8 mouse cellular contexts compared by ENCODE assay signal in genomic region chrX:134718524-134718923, GRCm38 (mm10). TPM values are rescaled to one million over a fixed set of nuclear protein-coding genes. Genes with fewer than 3 reads are reported as not detected.
DNase-seq lines count a peak whose midpoint lies in the region; ATAC-seq and TF ChIP-seq lines count a peak whose summit lies in the region.

No protein-coding gene starts in this region.

- peak; percentile 13 for DNase-seq in G1E (ENCODE audit: low spot score)
- DNase-seq in cerebellum, adult 11 months: peak; percentile 34
- DNase-seq in heart, postnatal 25 days (ENCODE audit: low spot score): peak; percentile 14
- peak; percentile 51 for DNase-seq in layer of hippocampus, adult 11-12 months (ENCODE audit: low spot score)
- peak; percentile 71 for DNase-seq in neural tube, embryonic 11.5 days (ENCODE audit: low spot score)
- DNase-seq in thymus, postnatal 10 days (ENCODE audit: low spot score in 2 of 2): peak; percentile 6 to 27

- TF ChIP-seq CTCF in G1E (IDR thresholded peaks at IDR 0.05; ENCODE audit: low read depth, low read length): no peak

- peak; percentile 58 for ATAC-seq in G1E (ENCODE audit: extremely low read depth, insufficient number of reproducible peaks, low FRiP score, poor library complexity, severe bottlenecking)
- peak; percentile 90 for ATAC-seq in forebrain, embryonic 15.5 days (replicated peaks)
- ATAC-seq in liver, embryonic 15.5 days (ENCODE audit: insufficient read depth): peak; percentile 47; the same call in 1 of the 2 replicates
- ATAC-seq in neural tube, embryonic 11.5 days (ENCODE audit: insufficient read depth, low FRiP score, low TSS enrichment): peak; percentile 81

- peak overlapping the region; percentile 72 for H3K4me3 ChIP-seq in G1E (ENCODE audit: low read depth, low read length)
- H3K4me3 ChIP-seq in forebrain, embryonic 15.5 days: peak overlapping the region; percentile 59
- peak overlapping the region; percentile 55 for H3K4me3 ChIP-seq in liver, embryonic 15.5 days (replicated peaks)
- H3K4me3 ChIP-seq in neural tube, embryonic 11.5 days (ENCODE audit: low read depth, low read length): peak overlapping the region; percentile 50

- H3K36me3 ChIP-seq in G1E (replicated peaks): peaks cover 14% of the 10 kb centered on the region
- peaks cover 8% of the 10 kb centered on the region for H3K36me3 ChIP-seq in forebrain, embryonic 15.5 days
- no peaks in the 10 kb centered on the region for H3K36me3 ChIP-seq in liver, embryonic 15.5 days (replicated peaks)
- no peaks in the 10 kb centered on the region for H3K36me3 ChIP-seq in neural tube, embryonic 11.5 days (ENCODE audit: control insufficient read depth, insufficient read depth, low read length)

- peak overlapping the region; percentile 45 for H3K4me2 ChIP-seq in forebrain, embryonic 15.5 days (replicated peaks)
- H3K4me2 ChIP-seq in liver, embryonic 15.5 days: peak overlapping the region; percentile 74
- H3K4me2 ChIP-seq in neural tube, embryonic 11.5 days (ENCODE audit: low read depth): peak overlapping the region; percentile 50

- peaks cover 5% of the 10 kb centered on the region; the same call in 1 of the 2 replicates for H3K4me1 ChIP-seq in G1E (ENCODE audit: insufficient read depth, low read depth, low read length)
- peaks cover 7% of the 10 kb centered on the region; the same call in 1 of the 2 replicates for H3K4me1 ChIP-seq in forebrain, embryonic 15.5 days
- no peaks in the 10 kb centered on the region for H3K4me1 ChIP-seq in liver, embryonic 15.5 days (replicated peaks)
- H3K4me1 ChIP-seq in neural tube, embryonic 11.5 days (ENCODE audit: control insufficient read depth, insufficient read depth, low read length): no peaks in the 10 kb centered on the region

- WGBS in forebrain, embryonic 15.5 days: 16% methylated on average over 14 of the region's 14 CpGs
- WGBS in liver, embryonic 15.5 days (ENCODE audit: insufficient replicate concordance): 17% methylated on average over 14 of the region's 14 CpGs
- 21% methylated on average over 14 of the region's 14 CpGs for WGBS in neural tube, embryonic 11.5 days

- peak overlapping the region; percentile 97 for H3K27ac ChIP-seq in forebrain, embryonic 15.5 days (replicated peaks)
- no peak overlapping the region for H3K27ac ChIP-seq in liver, embryonic 15.5 days (replicated peaks)
- H3K27ac ChIP-seq in neural tube, embryonic 11.5 days (ENCODE audit: low read depth, low read length): peak overlapping the region; percentile 85

- peak overlapping the region; percentile 72 for H3K9ac ChIP-seq in forebrain, embryonic 15.5 days (replicated peaks)
- no peak overlapping the region for H3K9ac ChIP-seq in liver, embryonic 15.5 days
- H3K9ac ChIP-seq in neural tube, embryonic 11.5 days (ENCODE audit: low read length): peak overlapping the region; percentile 67

- intact Hi-C loops in heart, postnatal 25 days (cut with DNase I): loop anchor here (5.0 kb wide), 1 partner anchor 71 kb away; no protein-coding TSS in a partner anchor

- no peaks in the 10 kb centered on the region for H3K27me3 ChIP-seq in G1E (ENCODE audit: insufficient read depth, low read length)
- H3K27me3 ChIP-seq in forebrain, embryonic 15.5 days: no peaks in the 10 kb centered on the region
- no peaks in the 10 kb centered on the region; the same call in 1 of the 2 replicates for H3K27me3 ChIP-seq in liver, embryonic 15.5 days
- no peaks in the 10 kb centered on the region for H3K27me3 ChIP-seq in neural tube, embryonic 11.5 days (ENCODE audit: control insufficient read depth, insufficient read depth, low read length)

- H3K9me3 ChIP-seq in G1E (replicated peaks): no peaks in the 10 kb centered on the region
- no peaks in the 10 kb centered on the region for H3K9me3 ChIP-seq in forebrain, embryonic 15.5 days
- H3K9me3 ChIP-seq in liver, embryonic 15.5 days (replicated peaks): no peaks in the 10 kb centered on the region
- H3K9me3 ChIP-seq in neural tube, embryonic 11.5 days (ENCODE audit: control insufficient read depth, low read length): no peaks in the 10 kb centered on the region

RNA-seq across cellular contexts. Expression of gene Armcx1, which starts 0.8 kb away (rescaled TPM):
- total RNA-seq in G1E (2014; fragmentation: Nextera tagmentation) (21.6 and 25.4 TPM in 2 replicates), G1E (2017) (55.5 and 56.3 TPM in 2 replicates)
- polyA plus RNA-seq in G1E (2012): 3.8 and 5.0 TPM in 2 replicates
- 71.0 and 73.6 TPM in 2 replicates for polyA plus RNA-seq in forebrain, embryonic 15.5 days (2015; fragmentation: Nextera tagmentation; extraction: Ambion mirVana)
- 1 to 10 TPM; 5.2 to 5.5 TPM for total RNA-seq in heart, postnatal 25 days (2021)
- polyA plus RNA-seq in liver, embryonic 15.5 days (2015; fragmentation: Nextera tagmentation; extraction: Ambion mirVana): 4.9 and 5.7 TPM in 2 replicates
- 54.5 and 54.6 TPM in 2 replicates for polyA plus RNA-seq in neural tube, embryonic 11.5 days (2014; fragmentation: Nextera tagmentation; extraction: Ambion mirVana)

RNA-seq across cellular contexts. Expression of gene Armcx4, which starts 32.2 kb away (rescaled TPM):
- 1.6 and 1.7 TPM in 2 replicates for total RNA-seq in G1E (2014; fragmentation: Nextera tagmentation)
- 0.35 and 0.44 TPM in 2 replicates for total RNA-seq in G1E (2017)
- polyA plus RNA-seq in G1E (2012): 0.48 and 0.53 TPM in 2 replicates
- polyA plus RNA-seq in forebrain, embryonic 15.5 days (2015; fragmentation: Nextera tagmentation; extraction: Ambion mirVana): 7.3 and 7.8 TPM in 2 replicates
- 1 to 10 TPM; 9.2 to 9.6 TPM for total RNA-seq in heart, postnatal 25 days (2021)
- polyA plus RNA-seq in liver, embryonic 15.5 days (2015; fragmentation: Nextera tagmentation; extraction: Ambion mirVana): 0.32 and 0.33 TPM in 2 replicates
- polyA plus RNA-seq in neural tube, embryonic 11.5 days (2014; fragmentation: Nextera tagmentation; extraction: Ambion mirVana): 6.4 and 6.6 TPM in 2 replicates

RNA-seq across cellular contexts. Expression of gene Armcx6, which starts 32.7 kb away (rescaled TPM):
- total RNA-seq in G1E (2014; fragmentation: Nextera tagmentation): 5.2 and 9.3 TPM in 2 replicates
- 9.4 and 10.4 TPM in 2 replicates for total RNA-seq in G1E (2017)
- polyA plus RNA-seq in G1E (2012): 2.3 and 2.8 TPM in 2 replicates
- polyA plus RNA-seq in forebrain, embryonic 15.5 days (2015; fragmentation: Nextera tagmentation; extraction: Ambion mirVana): 30.2 and 33.2 TPM in 2 replicates
- total RNA-seq in heart, postnatal 25 days (2021): 1 to 10 TPM in 1 of 2 experiments, under 1 TPM in 1; 0.60 to 1.3 TPM
- 4.1 and 4.4 TPM in 2 replicates for polyA plus RNA-seq in liver, embryonic 15.5 days (2015; fragmentation: Nextera tagmentation; extraction: Ambion mirVana)
- 16.8 and 21.2 TPM in 2 replicates for polyA plus RNA-seq in neural tube, embryonic 11.5 days (2014; fragmentation: Nextera tagmentation; extraction: Ambion mirVana)

RNA-seq across cellular contexts. Expression of gene Armcx3, which starts 37.9 kb away (rescaled TPM):
- total RNA-seq in G1E (2014; fragmentation: Nextera tagmentation) (31.1 and 36.3 TPM in 2 replicates), G1E (2017) (30.4 and 31.2 TPM in 2 replicates)
- polyA plus RNA-seq in G1E (2012): 1.2 and 2.4 TPM in 2 replicates
- 77.1 and 80.7 TPM in 2 replicates for polyA plus RNA-seq in forebrain, embryonic 15.5 days (2015; fragmentation: Nextera tagmentation; extraction: Ambion mirVana)
- 10 to 100 TPM; 21.0 to 23.4 TPM for total RNA-seq in heart, postnatal 25 days (2021)
- polyA plus RNA-seq in liver, embryonic 15.5 days (2015; fragmentation: Nextera tagmentation; extraction: Ambion mirVana): 16.9 and 18.1 TPM in 2 replicates
- 70.5 and 74.5 TPM in 2 replicates for polyA plus RNA-seq in neural tube, embryonic 11.5 days (2014; fragmentation: Nextera tagmentation; extraction: Ambion mirVana)

Comparison
In these comparisons a context has a peak if more than half of its experiments do, and no peak if none do; other contexts are left out.
1. DNase-seq: peak in every context shown above with its lines; median percentile 71 in neural tube, embryonic 11.5 days; 51 in layer of hippocampus, adult 11-12 months; 34 in cerebellum, adult 11 months; 16 in thymus, postnatal 10 days; 14 in heart, postnatal 25 days; 13 in G1E.